Mouse (Mus musculus) naive thymus-derived CD4-positive, alpha-beta T cell, adult 5 months (primary cell): ENCODE results near the gene Hlx. TPM values are rescaled to one million over a fixed set of nuclear protein-coding genes. Genes with fewer than 3 reads are reported as not detected.

Experiments used
- polyA plus RNA-seq: library from polyadenylated mRNA; unstranded; fragments of 100-300 nt; shearing (Covaris generic); gene quantifications from one replicate; pipeline ENCODE4 v1.2.1, GENCODE M21; 2017

Gene Hlx
- not detected for polyA plus RNA-seq

DNA sequence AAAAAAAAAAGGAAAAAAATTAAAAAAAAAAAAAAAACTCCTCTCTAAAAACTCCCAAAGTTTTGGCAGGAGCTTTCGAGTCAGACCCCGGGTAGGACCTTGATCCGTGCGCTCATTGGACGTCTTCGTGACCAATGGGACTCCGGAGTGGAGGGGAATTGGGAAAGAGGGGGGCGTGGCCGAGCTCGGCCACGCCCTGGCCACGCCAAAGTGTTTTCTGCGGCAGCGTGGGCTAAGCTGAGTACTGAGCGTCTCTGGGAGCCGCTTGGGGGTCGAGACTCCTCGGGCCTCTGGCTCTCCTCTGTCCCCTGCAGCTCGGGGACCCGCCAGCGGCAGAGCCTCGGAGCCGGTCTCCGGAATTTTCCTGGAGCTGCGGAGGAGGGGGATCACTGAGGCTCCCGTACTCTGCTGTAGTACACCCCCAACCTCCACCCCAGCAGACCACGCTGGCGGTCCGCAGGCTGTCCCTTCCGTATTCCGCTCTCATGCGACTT, at the start of gene Hlx:
Gene Hlx (minus strand): TSS at position 64 of the 494 bp plus-strand sequence.

Other genes with a start within 250 kb of the Hlx start
- not detected for gene Marc1, start 78.7 kb upstream of the Hlx start, polyA plus RNA-seq
- gene Marc2, start 113.8 kb upstream of the Hlx start, polyA plus RNA-seq, result 234 TPM
- not detected for gene C130074G19Rik, start 150.6 kb upstream of the Hlx start, polyA plus RNA-seq